Mouse (Mus musculus): Measurements from ENCODE around the gene Zfp106.

Gene Zfp106

GRCm38 (mm10) chr2:120469220-120469619, 94.4 kb downstream of the Zfp106 start:
- no peak for DNase-seq

- no peak for DNase-seq
Observed at GRCm38 (mm10) chr2:120468011-120468410, 95.6 kb downstream of the Zfp106 start.

GRCm38 (mm10) chr2:120465397-120465785, 98.3 kb downstream of the Zfp106 start:
- DNase-seq, result no peak

GRCm38 (mm10) chr2:120464732-120465396, 98.8 kb downstream of the Zfp106 start:
- DNase-seq, result no peak

GRCm38 (mm10) chr2:120464091-120464490, 99.6 kb downstream of the Zfp106 start:
- no peak for DNase-seq

GRCm38 (mm10) chr2:120463328-120463727, 100.3 kb downstream of the Zfp106 start:
- no peak for DNase-seq

- DNase-seq, result no peak
Observed at GRCm38 (mm10) chr2:120460216-120460615, 103.4 kb downstream of the Zfp106 start.
